Mouse (Mus musculus): ENCODE measurements at regions not wholly inside any gene's neighbourhood (a gene's known extent, or its start where the extent isn't known, plus 50 kb on each side); places are given as distances from the start of the nearest gene placed in this dataset.
A peak's percentile ranks its signal among the peaks of the same experiment; 100 is the strongest.

- peak; percentile 85 for ATAC-seq
- H3K27me3 ChIP-seq (ENCODE audit: control insufficient read depth, insufficient read depth, low read depth, low read length) = no peaks in the 10 kb centered on the region
- H3K4me3 ChIP-seq (ENCODE audit: low read depth, low read length) = no peak overlapping the region
- peak overlapping the region; percentile 43 for H3K9ac ChIP-seq (ENCODE audit: low read depth, low read length)
- H3K4me2 ChIP-seq (ENCODE audit: low read length) = peak overlapping the region; percentile 36
- H3K9me3 ChIP-seq (replicated peaks; ENCODE audit: control insufficient read depth, low read length, poor library complexity, severe bottlenecking) = no peaks in the 10 kb centered on the region
- H3K4me1 ChIP-seq (ENCODE audit: control insufficient read depth, insufficient read depth, low read length) = peaks cover 21% of the 10 kb centered on the region
- H3K36me3 ChIP-seq (ENCODE audit: control insufficient read depth, insufficient read depth, low read length) = no peaks in the 10 kb centered on the region
- H3K27ac ChIP-seq (ENCODE audit: low read length) = peak overlapping the region; percentile 96
- 11% methylated on average over 7 of the region's 7 CpGs for WGBS
Measured at GRCm38 (mm10) chr16:42717828-42718412, 157.8 kb upstream of the Zbtb20 start.

GRCm38 (mm10) chr16:42717075-42717827 lies 158.4 kb upstream of the Zbtb20 start:
- peak overlapping the region; percentile 36 for H3K4me2 ChIP-seq (ENCODE audit: low read length)
- H3K9ac ChIP-seq (ENCODE audit: low read depth, low read length) = peak overlapping the region; percentile 43
- no peaks in the 10 kb centered on the region for H3K36me3 ChIP-seq (ENCODE audit: control insufficient read depth, insufficient read depth, low read length)
- H3K27me3 ChIP-seq (ENCODE audit: control insufficient read depth, insufficient read depth, low read depth, low read length) = no peaks in the 10 kb centered on the region
- peak overlapping the region; percentile 96 for H3K27ac ChIP-seq (ENCODE audit: low read length)
- ATAC-seq = peak; percentile 70
- H3K4me1 ChIP-seq (ENCODE audit: control insufficient read depth, insufficient read depth, low read length) = peaks cover 21% of the 10 kb centered on the region
- 36% methylated on average over 9 of the region's 9 CpGs for WGBS
- no peak overlapping the region for H3K4me3 ChIP-seq (ENCODE audit: low read depth, low read length)
- H3K9me3 ChIP-seq (replicated peaks; ENCODE audit: control insufficient read depth, low read length, poor library complexity, severe bottlenecking) = no peaks in the 10 kb centered on the region

- ATAC-seq = no peak
- no peak overlapping the region for H3K9ac ChIP-seq (ENCODE audit: low read depth, low read length)
- peaks cover 4% of the 10 kb centered on the region; the same call in 1 of the 2 replicates for H3K4me1 ChIP-seq (ENCODE audit: control insufficient read depth, insufficient read depth, low read length)
- no peaks in the 10 kb centered on the region for H3K9me3 ChIP-seq (replicated peaks; ENCODE audit: control insufficient read depth, low read length, poor library complexity, severe bottlenecking)
- no peak overlapping the region for H3K4me3 ChIP-seq (ENCODE audit: low read depth, low read length)
- no peaks in the 10 kb centered on the region for H3K36me3 ChIP-seq (ENCODE audit: control insufficient read depth, insufficient read depth, low read length)
- 29% methylated on average over 4 of the region's 4 CpGs for WGBS
- H3K4me2 ChIP-seq (ENCODE audit: low read length) = no peak overlapping the region
- no peaks in the 10 kb centered on the region for H3K27me3 ChIP-seq (ENCODE audit: control insufficient read depth, insufficient read depth, low read depth, low read length)
- H3K27ac ChIP-seq (ENCODE audit: low read length) = no peak overlapping the region
Measured at GRCm38 (mm10) chr16:42702676-42703075, 173.0 kb upstream of the Zbtb20 start.

DNA sequence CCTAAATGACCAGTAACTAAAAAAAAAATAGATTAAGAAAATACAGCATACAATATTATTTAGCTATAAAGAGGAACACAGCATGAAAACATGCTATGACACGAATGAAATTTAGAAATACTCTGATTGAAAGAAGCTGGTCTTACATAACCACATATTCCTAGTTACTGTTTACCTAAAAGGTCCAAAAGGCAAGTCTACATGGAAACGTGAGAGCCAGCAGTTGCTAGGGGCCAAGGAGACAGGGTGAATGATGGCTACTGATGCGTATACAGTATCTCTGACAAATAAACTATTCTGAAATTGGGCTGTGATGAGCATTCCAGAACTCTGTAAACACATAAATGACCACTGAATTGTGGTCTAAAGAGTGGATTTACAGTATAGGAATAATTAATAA lies 194.5 kb upstream of the Zbtb20 start:
- Histone ChIP-seq H3K27me3 (ENCODE audit: control insufficient read depth, insufficient read depth, low read depth, low read length) (no peaks in the 10 kb centered on the region), H3K36me3 (ENCODE audit: control insufficient read depth, insufficient read depth, low read length) (no peaks in the 10 kb centered on the region), H3K9me3 (replicated peaks; ENCODE audit: control insufficient read depth, low read length, poor library complexity, severe bottlenecking) (peaks cover 2% of the 10 kb centered on the region; the same call in 1 of the 2 replicates), H3K4me2 (ENCODE audit: low read length) (no peak overlapping the region), H3K4me1 (ENCODE audit: control insufficient read depth, insufficient read depth, low read length) (no peaks in the 10 kb centered on the region), H3K4me3 (ENCODE audit: low read depth, low read length) (no peak overlapping the region), H3K9ac (ENCODE audit: low read depth, low read length) (no peak overlapping the region), H3K27ac (ENCODE audit: low read length) (no peak overlapping the region)
- 91% methylated on average over 3 of the region's 3 CpGs for WGBS
- ATAC-seq = no peak

GRCm38 (mm10) chr16:42677211-42677610 lies 198.5 kb upstream of the Zbtb20 start:
- Histone ChIP-seq H3K27ac (ENCODE audit: low read length) (no peak overlapping the region), H3K9ac (ENCODE audit: low read depth, low read length) (no peak overlapping the region), H3K4me2 (ENCODE audit: low read length) (no peak overlapping the region), H3K27me3 (ENCODE audit: control insufficient read depth, insufficient read depth, low read depth, low read length) (no peaks in the 10 kb centered on the region), H3K9me3 (replicated peaks; ENCODE audit: control insufficient read depth, low read length, poor library complexity, severe bottlenecking) (no peaks in the 10 kb centered on the region), H3K36me3 (ENCODE audit: control insufficient read depth, insufficient read depth, low read length) (no peaks in the 10 kb centered on the region), H3K4me3 (ENCODE audit: low read depth, low read length) (no peak overlapping the region), H3K4me1 (ENCODE audit: control insufficient read depth, insufficient read depth, low read length) (no peaks in the 10 kb centered on the region)
- 90% methylated on average over 5 of the region's 5 CpGs for WGBS
- ATAC-seq = no peak

DNA sequence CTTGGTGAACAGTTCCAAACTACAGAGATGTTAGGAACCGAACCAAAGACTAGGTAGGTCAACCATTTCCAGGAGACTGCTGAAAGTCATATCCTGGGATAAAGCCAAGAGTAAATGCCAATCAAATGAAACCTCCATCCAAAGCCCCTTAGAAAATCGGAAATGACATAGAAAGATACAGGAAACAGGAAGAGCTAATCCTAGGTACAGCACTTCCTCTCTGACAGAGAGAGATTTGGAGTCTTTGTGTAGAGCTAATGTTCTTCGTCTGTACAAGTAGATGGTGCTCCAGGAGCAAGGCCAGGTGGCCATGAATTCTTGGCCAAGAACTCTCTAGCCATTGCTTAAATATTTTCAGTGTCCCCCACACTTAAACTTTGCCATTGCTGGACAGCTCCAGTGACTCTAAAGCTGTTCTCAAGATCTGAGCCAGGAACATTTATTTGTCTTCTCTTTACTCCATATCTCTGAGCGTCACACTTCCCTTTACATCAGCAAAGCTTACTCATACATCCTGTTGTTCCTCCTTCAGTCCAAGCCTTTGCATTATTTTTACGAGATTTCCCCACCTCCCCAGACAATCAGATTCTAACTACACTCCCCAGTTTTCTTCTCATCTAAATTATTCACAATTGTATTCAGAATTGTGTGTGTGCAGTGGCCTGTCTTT lies 199.1 kb upstream of the Zbtb20 start:
- no peak for ATAC-seq
- Histone ChIP-seq H3K9me3 (replicated peaks; ENCODE audit: control insufficient read depth, low read length, poor library complexity, severe bottlenecking) (no peaks in the 10 kb centered on the region), H3K4me3 (ENCODE audit: low read depth, low read length) (no peak overlapping the region), H3K4me1 (ENCODE audit: control insufficient read depth, insufficient read depth, low read length) (no peaks in the 10 kb centered on the region), H3K27me3 (ENCODE audit: control insufficient read depth, insufficient read depth, low read depth, low read length) (no peaks in the 10 kb centered on the region), H3K27ac (ENCODE audit: low read length) (no peak overlapping the region), H3K9ac (ENCODE audit: low read depth, low read length) (no peak overlapping the region), H3K4me2 (ENCODE audit: low read length) (no peak overlapping the region), H3K36me3 (ENCODE audit: control insufficient read depth, insufficient read depth, low read length) (no peaks in the 10 kb centered on the region)
- WGBS = 83% methylated on average over 5 of the region's 5 CpGs

DNA sequence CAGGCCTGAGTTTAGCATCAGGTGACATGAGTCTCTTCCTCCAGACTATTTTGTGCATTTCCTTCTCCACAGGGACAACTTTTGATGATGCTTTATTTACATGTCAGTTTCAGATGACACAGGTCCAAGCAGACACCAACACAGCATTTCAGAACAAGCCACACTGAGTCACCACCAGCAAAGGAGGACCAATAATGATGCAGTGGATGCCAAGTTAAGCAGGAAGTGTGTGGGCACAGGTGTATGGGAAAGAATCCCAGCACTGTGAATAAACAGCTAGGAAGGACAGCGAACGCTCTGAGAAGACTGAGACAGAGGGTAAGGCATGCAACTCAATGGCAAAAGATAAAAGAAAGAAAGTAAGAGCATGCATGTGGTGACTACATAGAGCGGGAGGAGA lies 200.7 kb upstream of the Zbtb20 start:
- WGBS = 93% methylated on average over 3 of the region's 3 CpGs
- ATAC-seq = no peak
- Histone ChIP-seq H3K4me2 (ENCODE audit: low read length) (no peak overlapping the region), H3K27ac (ENCODE audit: low read length) (no peak overlapping the region), H3K4me1 (ENCODE audit: control insufficient read depth, insufficient read depth, low read length) (no peaks in the 10 kb centered on the region), H3K9me3 (replicated peaks; ENCODE audit: control insufficient read depth, low read length, poor library complexity, severe bottlenecking) (no peaks in the 10 kb centered on the region), H3K27me3 (ENCODE audit: control insufficient read depth, insufficient read depth, low read depth, low read length) (no peaks in the 10 kb centered on the region), H3K4me3 (ENCODE audit: low read depth, low read length) (no peak overlapping the region), H3K36me3 (ENCODE audit: control insufficient read depth, insufficient read depth, low read length) (no peaks in the 10 kb centered on the region), H3K9ac (ENCODE audit: low read depth, low read length) (no peak overlapping the region)

GRCm38 (mm10) chr16:42666601-42667000 lies 209.1 kb upstream of the Zbtb20 start:
- no peaks in the 10 kb centered on the region for H3K27me3 ChIP-seq (ENCODE audit: control insufficient read depth, insufficient read depth, low read depth, low read length)
- no peaks in the 10 kb centered on the region for H3K4me1 ChIP-seq (ENCODE audit: control insufficient read depth, insufficient read depth, low read length)
- WGBS = 53% methylated on average over 3 of the region's 3 CpGs
- H3K9ac ChIP-seq (ENCODE audit: low read depth, low read length) = no peak overlapping the region
- no peak overlapping the region for H3K27ac ChIP-seq (ENCODE audit: low read length)
- no peak overlapping the region for H3K4me3 ChIP-seq (ENCODE audit: low read depth, low read length)
- H3K9me3 ChIP-seq (replicated peaks; ENCODE audit: control insufficient read depth, low read length, poor library complexity, severe bottlenecking) = no peaks in the 10 kb centered on the region
- H3K36me3 ChIP-seq (ENCODE audit: control insufficient read depth, insufficient read depth, low read length) = no peaks in the 10 kb centered on the region
- ATAC-seq = no peak
- H3K4me2 ChIP-seq (ENCODE audit: low read length) = no peak overlapping the region
